Mouse (Mus musculus) thymus, postnatal 4 days (tissue): ENCODE results near the gene Prss57.
A peak's percentile ranks its signal among the peaks of the same experiment; 100 is the strongest.

Source experiments
- DNase-seq: peaks from one replicate; pipeline ENCODE4 v3.0.0; 2021

The Prss57 gene

DNA sequence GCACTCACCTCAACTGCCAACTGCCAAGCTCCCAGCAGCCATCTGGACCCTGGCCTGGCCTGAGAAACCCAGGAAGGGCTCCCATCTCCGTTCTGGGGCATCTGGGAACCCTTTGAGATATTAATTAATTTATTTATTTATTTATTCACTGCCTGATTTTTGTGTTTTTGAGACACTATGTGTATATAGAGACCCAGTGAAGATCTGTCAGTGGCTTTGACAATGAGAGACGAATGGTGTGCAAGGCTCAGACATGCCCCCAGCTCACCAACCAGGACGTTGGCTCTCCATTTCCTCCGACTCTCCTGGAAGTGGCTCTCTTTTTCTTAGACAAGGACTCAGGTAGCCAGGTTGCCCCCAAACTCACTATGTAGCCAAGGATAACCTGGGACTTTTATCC, at the start of gene Prss57:
Gene Prss57, minus strand, starts transcription at position 101 of the 400 bp plus-strand sequence.
- no peak for DNase-seq

DNA sequence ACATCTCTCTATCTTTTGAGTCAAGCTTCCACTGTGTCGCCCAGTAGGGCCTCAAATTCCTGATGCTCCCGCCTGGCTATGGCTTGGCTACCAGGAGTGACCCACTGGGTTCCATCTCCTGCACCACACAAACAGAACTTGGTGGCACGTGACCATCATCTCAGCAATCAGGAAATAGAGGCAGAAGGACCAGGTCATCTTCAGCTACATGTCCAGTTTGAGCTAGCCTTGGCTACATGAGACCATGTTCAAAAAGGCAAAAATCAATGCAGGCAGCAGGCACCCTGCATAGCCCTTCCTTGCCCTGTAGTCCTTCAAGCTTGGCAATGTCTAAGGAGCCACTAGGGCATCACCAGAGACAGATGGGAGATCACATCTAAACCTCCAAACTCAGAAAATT, 49.3 kb upstream of the Prss57 start:
- DNase-seq, result no peak

DNA sequence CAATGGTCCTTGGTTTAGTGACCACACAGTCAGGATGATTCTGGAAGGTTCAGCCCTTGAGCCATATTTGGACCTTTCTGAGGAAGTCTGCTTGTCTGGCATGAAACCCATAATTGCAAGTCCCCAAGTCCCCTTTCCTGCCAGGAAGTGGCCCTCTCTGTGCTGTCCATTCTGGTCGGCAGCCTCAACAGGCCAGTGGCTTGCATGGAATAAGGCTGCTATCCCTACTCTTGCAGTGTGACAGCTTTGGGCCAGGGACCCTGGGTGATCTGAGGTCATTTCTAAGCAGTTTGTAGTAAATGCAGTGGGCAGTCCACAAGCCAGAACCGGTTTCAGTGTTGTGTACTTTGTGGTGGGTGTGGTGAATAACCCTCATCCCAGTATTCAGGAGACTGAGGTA, 47.4 kb upstream of the Prss57 start:
- no peak for DNase-seq

DNA sequence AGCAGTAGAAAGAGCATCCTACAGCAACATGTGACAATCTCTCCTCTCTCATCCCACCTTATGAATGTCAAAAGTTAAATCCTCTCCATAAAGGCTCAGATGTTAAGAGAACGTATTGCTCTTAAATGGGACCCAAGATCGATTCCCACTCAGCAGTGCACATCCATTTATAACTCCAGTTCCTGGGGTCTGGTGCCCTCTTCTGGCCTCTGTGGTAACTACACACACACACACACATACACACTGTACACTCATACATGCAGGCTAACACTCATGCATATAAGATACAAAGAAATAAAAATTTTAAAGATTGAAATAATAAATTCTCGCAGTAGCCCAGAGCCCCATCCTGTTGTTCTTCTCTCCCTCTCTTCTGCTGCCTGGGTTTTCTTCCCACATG, 46.2 kb upstream of the Prss57 start:
- DNase-seq, result no peak

DNA sequence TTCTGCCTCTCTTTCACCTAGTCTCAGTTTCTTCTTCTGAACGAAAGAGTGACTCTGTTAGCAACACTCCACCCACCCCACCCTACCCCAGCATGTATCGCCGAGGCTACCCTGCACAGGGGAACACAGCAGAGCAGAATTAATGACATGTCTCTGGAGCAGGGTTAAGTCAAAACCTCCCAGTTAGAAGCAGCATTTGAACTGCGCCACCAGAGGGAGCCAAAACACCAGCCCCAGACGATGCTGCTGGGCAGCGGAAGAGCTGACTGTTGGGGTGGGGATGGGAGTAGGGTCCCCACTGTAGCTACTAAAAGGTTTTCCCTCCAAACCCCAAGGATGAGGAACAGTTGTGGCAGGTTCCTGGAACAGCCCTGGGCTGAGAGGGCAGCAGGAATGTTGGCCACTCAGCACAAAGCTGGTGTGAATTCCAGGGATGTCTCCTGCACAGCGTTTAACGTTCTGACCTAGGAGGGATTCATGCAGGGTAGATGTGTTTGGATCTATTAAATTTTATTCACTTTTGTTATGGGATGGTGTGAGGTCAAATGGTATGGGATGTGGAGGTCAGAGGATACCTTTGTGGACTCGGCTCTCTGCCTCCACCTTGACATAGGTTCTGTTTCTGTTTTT, 44.1 kb upstream of the Prss57 start:
- DNase-seq, result peak; percentile 93

DNA sequence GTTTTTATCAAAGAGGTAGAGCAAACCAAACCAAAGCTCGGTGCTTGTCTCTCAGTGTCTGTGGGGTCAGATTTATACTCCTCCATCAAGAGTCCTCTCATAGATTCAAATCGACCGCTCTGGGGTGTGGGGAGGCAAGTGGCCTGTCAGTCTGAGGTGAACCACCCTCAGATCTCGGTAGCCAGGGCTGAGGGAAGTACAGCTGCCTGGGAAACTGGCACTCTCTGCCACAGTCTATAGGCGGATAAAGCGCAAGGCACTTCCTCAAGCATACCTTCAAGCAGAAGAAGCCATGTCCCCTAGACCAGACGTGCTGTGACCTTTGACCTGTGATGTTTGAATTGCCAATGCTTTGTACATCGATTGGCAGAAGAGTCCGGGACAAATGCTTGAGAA, 42.0 kb upstream of the Prss57 start:
- no peak for DNase-seq

DNA sequence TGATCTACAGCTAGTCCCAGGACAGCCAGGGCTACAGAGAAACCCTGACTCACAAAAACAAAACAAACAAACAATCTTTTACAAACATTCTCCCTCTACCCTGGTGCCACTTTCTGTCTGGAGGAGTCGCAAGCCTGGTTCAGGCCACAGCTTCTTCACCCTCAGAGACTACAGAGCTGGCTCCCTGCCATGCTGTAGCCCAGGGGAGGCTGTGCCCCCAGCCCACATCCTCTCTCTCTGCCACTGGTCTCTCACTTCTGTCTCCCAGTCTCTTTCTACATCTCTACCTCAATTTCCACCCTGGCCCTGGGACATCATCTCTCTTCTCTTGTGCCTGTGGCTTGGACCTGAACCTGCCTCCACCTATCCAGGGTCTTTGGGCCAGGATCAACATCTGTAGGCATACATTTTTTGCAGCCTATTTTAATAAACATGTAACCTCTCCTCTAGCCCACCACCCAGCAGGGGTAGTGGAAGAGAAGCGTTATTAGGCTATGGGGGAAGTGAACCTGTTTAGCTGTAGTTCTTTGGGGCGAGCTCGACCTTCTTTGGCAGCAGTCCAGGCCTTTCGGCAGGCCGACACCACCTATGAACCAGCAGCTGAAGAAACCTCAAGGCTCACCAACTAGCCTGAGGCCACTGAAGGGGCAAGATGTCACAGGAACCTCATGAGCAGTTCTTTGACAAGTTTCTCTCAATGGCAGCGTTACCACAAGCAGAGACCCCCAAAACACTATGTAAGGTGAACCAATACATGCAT, 41.4 kb upstream of the Prss57 start:
- DNase-seq, result peak; percentile 57

DNA sequence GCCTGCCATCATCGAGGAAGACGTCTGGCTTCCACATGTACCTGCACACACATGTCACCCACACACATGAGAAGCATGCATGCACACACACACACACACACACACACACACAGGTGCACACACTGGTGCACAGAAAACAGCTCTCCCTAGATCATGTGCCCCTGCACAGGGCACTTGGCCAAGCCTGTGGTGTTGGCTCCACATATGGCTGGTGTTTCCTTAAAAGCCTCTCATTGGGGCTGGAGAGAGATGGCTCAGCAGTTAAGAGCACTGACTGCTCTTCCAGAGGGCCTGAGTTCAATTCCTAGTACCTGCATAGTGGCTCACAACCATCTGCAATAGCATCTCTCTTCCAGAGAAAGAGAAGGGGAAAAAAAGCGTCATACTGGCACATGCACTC, 40.8 kb upstream of the Prss57 start:
- DNase-seq, result no peak

DNA sequence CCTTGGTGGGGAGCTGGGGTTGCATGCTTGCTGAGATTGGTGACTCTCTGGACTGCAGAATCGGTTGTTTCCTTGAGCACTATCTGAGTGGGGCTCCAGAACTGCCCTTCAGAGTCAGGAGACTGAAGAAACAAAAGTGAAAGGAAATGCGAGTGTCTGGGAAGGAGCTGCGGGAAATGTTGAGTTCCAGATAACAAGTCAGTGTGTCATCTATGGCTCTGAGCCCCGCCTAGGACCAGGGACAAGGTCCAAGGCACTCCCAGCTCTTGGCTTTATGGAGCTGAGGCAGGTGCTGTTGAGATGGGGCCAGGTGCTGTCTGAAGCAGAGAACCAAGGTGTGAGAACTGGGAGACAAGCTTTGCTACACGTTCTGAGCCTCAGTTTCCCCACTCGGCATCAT, 33.7 kb upstream of the Prss57 start:
- DNase-seq, result no peak

DNA sequence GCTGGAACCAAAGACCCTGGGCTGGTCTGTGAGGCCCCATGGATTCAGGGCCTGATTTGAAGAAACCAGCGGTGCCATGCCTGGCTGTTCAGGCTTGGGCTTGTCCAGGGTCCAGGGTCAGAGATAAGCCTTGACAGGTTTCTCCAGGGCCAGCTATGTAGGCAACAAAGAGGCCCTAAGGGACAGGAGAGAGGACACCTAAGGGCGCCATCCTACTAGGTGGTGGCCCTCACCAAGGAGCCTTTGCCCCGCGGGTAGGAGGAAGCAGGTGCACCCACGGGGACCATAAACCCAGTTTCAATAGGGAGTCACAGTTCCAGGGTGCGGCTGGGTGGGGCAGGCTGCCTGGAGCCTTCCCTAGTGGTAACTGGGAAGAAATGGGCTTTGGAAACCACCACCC, 32.2 kb upstream of the Prss57 start:
- no peak for DNase-seq

DNA sequence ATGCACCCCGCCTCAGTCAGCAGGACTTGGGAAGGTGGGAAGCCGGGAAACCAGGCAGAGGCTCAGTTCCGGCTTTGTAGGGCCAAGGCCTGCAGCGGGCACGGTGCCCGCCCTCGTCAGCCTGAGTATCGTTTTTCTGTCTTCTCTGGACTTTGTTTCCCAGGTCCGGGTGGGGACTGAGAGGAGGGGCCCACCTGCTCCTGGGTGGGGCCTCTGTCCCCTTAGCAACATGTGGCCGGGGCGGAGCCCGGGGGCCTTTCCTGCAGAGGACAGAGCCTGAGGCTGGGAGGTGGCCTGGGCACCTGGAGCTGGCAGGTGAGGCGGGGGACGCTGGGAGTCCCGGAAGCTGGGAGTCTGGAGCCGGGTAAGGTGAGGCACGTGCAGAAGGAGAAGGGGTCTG, 31.6 kb upstream of the Prss57 start:
- DNase-seq, result no peak

DNA sequence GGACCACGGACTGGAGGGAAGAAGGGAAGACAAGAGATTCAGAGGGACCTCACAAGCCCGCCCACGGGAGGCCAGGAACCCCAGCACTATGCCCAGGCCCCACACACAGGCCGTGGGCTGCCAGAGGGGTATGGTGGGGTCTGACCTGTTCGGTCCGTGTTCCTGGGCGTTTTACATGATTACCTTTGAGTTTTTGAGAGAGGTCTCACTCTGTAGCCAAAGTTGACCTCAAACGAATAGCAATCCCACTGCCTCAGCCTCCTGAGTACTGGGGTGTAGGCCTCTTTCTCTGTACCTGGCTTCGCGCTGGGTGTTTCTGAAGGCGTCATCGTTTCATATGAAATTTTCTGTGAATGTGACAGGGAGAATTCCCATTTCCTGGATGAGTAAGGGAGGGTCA, 31.0 kb upstream of the Prss57 start:
- no peak for DNase-seq

DNA sequence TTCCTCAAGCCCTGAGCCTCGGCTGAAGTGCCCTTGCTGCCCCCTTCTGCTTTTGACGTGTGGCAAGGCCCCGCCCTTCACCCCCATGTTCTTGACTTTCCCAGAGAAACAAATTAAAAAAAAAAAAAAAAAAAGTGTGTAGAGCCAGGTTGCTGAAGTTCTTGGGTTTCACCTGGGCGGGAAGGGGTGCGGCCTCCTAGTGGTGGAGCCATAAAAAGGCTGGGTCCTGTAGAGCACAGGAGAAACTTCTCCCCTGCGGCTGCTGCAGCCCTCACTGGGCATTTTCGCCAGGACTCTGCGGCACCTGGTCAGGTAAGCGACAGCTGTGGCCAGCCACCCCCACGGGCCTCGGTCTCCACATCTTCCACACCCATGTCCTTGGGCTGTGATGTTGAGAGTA, 30.0 kb upstream of the Prss57 start, which contains the start of gene Misp:
Gene Misp, plus strand, starts transcription at position 208 of the 400 bp plus-strand sequence.
- DNase-seq, result no peak

DNA sequence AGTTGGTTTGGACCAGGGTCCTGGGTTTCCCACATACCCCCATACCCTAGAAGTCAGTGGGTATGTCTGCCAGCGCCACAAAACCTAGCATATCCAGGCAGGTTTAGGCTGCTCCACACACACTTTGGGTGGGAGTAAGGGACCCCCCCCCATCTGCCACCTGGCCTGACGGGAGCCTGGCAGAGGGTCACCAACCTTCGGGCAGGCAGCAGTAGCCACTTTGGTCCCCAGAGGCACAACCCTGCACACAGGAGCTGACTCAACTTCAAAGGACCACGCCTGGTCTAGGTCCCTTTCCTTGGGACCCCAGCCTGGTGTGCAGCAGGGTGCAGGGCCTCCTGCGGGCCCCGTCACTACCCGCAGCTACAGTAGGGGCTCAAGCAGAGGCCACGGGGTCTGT, 29.5 kb upstream of the Prss57 start:
- no peak for DNase-seq

DNA sequence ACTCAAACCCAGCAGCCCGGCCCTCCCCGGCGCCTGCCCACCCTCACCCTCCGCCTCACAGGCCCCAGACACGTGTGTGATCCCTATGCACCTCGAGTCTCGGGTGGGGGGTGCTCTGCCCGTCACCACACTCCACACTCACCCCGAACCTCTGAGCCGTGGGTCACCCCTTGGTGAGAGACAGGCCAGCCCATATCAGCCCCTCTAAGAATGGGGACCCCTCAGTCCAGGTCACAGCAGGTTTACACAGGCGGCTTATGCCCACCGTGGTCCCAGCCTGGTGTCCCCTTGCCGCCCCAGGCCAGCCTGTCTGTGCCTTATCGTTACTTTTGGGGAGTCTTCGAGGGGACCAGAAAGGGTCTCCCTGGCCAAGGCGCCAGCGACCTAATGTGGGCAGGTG, 28.8 kb upstream of the Prss57 start:
- DNase-seq, result no peak

DNA sequence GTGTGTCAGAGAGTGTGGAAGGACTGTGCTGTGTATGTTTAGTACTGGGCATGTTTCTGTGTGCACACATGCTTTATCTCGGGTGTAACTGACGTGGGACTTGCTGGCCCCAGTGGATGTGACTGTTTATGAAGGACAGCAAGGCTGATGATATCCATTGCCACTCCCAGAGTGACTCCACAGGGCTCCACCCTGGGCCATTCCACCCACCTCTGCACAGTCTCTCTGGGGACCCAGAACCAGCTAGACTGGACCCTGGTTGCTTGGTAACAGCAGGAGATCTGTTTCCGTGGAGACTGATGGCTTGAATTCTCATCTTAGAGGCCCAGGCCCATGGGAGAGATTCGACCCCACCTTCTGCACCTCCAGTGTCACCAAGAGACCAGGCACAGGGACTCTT, 27.5 kb upstream of the Prss57 start:
- DNase-seq, result no peak

DNA sequence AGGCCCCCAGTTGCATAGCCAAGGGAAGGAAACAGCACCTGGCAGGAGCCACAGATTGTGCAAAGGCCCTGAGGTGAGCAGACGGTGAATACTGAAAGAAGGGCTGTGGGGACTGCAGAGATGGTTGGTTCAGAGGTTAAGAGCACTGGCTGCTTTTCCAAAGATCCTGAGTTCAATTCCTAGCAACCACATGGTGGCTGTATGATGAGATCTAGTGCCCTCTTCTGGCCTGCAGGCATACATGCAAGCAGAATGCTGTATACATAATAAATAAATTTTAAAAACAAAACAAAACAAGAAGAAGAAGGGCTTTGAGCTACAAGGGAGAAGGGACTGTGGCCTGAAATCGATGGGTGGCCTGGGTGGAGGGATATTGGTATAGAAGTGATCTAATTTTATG, 26.4 kb upstream of the Prss57 start:
- DNase-seq, result no peak

DNA sequence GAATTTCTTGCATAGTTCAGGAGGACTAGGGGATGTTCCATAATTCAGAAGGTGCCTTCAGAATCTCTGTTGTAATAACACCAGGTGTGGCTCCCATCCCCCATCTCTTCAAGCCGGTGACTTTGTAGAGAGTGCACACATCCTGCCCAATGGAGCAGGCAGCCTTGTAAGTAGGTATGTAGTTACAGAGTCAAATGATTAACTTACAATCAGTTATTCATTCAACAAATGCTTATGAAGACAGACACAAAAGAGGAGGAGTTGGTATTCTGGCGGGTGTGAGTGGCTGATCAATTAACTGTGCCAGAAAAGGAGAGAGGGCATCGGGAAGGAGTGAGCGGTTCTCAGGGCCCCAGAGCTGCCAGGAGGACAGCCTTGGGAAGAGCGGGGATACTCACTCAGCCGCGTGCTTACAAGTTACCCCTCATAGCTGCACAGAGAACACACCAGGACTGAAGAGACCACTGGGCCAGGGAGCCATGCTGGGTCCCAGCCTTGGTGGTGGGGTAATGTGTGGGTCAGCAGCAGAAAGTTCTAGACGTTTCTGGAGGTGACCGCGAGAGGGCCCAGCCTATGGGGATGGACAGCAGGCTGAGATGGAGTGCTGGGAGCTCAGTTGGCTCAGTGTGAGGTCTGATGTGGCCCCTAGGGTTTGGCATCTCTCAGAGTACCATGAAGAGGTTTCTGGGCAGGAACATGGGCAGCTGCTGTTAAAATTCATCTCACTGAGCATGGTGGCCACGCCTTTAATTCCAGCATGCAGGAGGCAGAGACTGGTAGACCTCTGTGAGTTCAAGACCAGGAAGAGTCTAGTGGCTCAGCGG, 25.1 kb upstream of the Prss57 start:
- peak; percentile 61 for DNase-seq

DNA sequence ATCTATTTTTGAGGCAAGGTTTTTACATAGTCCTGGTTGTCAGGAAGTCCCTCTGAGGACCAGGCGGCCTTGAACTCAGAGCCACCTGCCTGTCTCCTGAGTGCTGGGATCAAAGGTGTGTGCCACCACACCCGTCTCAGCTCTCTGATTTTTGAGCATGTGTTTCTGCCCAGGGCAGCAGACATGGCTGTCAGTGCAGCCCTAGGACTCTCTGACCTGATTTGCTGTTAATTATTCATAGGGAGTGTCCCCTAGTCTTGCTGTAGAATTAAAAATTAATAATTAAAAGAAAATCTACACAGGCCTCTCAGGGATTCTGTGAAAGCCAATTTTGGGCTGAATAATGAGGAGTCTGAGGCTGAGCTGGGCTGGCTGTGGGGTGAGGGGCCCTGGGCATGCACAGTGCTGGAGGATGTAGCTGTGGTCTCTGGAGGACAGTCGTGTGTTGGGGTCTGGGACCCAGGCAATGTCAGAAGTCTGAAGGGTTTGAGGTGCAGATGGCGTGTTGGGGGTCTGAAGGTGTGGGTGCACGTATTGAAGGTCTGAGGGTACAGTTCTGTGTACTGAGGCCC, 23.6 kb upstream of the Prss57 start:
- DNase-seq, result no peak

DNA sequence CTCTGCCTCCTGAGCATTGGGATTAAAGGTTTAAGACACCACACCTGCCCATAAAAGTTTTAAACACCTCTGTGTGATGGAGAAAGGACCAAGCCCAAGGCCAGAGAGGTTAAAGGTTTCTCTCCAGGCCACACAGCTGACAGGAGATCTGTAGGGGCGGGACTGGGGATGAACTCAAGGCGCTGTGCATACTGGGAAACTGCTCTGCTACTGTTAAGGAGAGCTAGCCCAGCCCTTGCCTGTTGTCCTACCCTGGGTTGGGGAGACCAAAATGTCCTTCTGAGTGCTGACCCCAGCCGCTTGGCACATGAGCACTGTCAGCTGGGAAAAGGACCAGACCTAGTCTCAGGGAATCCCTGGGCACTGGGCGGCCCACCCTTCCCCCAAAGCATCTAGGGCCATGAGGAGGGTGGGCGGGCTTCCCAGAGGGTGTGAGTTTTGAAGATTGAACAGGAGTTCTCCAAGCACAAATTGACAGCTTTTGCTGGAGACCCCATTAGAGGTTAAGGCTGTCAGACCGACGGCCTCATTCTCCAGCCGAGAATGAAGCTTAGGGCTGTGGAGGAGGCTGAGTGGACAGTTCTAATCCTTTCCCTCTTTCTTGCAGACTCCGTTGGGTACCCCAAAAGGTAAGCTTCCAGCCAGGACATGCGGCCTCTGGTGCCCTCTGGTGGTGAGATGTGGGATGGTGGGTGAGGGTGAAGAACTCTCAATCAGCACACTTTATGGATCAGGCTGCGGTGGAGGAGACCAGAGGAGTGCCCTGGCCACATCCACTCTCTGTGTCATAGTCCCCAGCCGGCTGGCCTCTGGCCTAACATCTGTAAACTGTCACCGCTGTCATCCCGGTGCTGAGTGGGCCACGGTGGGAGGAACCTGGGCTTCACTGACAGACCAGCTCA, 21.2 kb upstream of the Prss57 start:
- DNase-seq, result peak; percentile 96

DNA sequence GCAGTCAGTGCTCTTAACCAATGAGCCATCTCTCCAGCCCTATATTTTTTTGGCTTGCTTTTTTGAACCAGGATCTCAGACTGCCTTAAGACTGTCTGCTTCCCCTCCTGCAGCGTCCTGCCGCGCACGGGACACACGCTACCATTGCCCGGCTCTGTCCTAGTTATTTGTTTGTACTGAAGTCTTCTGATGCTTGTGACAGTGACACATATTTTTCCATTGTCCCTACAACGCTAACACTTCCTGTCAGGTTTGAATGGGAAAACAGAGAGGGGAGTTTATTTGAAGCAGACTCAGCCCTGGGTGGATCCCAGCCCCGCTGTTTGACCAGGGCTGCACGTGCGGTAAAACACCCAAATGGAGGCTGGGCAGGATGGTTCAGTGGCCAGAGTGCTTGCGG, 18.0 kb upstream of the Prss57 start:
- DNase-seq, result no peak

DNA sequence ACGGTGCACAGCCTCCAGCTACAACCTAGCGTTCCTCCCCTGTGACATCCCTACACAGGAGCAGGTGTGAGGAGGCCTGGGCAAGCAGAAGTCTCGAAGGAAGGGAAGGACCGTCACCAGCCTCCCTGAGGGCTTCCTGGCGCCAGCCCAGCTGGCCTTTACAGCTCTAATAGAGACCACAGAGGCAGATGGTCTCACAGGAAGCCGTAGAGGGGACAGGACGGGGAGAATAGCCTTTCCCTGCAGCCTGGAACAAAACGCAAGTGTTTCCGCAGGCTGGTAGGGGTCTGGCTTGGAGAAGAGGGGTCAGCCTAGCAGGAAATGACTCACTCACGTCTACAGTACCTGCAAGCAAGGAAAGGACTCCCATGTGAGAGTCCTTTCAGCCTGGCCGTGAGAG, 17.1 kb upstream of the Prss57 start:
- DNase-seq, result no peak

DNA sequence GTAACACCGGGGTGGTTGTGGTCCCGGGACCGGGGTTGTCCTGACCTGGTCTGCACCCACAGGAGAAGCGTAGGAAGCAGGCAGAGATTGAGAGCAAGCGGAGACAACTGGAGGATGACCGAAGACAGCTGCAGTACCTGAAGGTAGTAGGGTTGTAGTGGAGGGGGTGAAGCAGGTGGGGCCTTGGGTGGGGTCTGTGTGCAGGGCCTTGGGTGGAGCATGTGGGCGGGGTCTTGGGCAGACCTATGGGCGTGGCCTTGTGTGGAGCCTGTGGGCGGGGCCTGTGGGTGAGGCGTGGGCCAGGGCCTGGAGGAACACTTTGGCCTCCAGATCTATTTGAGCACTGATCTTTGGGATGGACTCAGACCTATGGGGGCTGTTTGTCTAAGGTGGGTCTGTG, 16.2 kb upstream of the Prss57 start:
- DNase-seq, result no peak
